Mouse (Mus musculus): ENCODE measurements around the gene Gm3646. TPM values are rescaled to one million over a fixed set of nuclear protein-coding genes. Genes with fewer than 3 reads are reported as not detected.

Gene Gm3646
- polyA plus RNA-seq, 1 experiment from 2014 or later: not detected

DNA sequence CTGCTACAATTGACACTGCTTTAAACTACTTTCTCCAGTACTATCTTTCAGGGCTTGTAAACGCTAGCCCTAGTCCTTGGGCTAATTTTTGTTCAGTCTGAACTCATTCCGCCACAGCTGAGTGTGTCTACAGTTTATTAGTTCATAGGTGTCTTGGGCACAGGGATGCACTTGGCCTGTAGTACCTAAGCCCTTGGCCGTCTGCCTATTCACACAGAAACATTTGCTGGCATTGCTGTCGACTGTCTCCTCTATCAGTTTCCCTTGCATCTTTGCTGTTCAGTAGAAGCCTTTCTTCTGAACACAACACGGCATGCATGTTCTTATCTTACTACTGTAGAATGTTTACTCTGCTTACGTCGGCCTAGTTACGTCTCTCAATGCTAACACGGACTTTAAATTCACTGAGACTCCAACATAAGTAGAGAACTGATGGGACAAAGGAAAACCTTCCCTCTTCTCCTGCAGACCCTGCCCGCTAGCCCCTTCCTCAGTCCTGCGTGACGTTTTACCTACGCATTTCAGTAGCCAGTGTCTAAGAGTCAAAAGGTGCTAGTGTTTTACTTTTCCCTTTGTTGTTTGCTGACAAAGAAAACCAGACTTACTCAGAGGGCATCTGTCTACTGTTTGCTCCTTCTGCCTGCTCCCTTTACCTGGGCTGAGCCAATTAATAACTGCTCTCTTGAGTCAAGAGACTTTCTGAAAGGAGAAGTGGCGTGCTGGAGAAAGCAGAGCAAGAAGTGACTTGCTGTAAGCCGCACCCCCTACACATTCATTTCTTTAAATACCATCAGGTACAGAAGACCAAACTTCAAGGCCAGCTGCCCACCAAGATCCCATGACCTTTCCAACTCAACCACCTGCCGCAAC lies 25.8 kb downstream of the Gm3646 start:
- no peak overlapping the region for H3K27ac ChIP-seq
- no peaks in the 10 kb centered on the region for H3K36me3 ChIP-seq
- H3K4me1 ChIP-seq: peaks cover 5% of the 10 kb centered on the region; the same call in 1 of the 2 replicates
- no peak overlapping the region for H3K4me3 ChIP-seq
- H3K4me2 ChIP-seq: no peak overlapping the region
- H3K9ac ChIP-seq: no peak overlapping the region
- no peak for ATAC-seq (ENCODE audit: insufficient number of reproducible peaks, insufficient read depth, low FRiP score, low TSS enrichment, low read depth)
- no peaks in the 10 kb centered on the region for H3K9me3 ChIP-seq
- H3K27me3 ChIP-seq: no peaks in the 10 kb centered on the region
- WGBS: 83% methylated on average over 16 of the region's 16 CpGs

DNA sequence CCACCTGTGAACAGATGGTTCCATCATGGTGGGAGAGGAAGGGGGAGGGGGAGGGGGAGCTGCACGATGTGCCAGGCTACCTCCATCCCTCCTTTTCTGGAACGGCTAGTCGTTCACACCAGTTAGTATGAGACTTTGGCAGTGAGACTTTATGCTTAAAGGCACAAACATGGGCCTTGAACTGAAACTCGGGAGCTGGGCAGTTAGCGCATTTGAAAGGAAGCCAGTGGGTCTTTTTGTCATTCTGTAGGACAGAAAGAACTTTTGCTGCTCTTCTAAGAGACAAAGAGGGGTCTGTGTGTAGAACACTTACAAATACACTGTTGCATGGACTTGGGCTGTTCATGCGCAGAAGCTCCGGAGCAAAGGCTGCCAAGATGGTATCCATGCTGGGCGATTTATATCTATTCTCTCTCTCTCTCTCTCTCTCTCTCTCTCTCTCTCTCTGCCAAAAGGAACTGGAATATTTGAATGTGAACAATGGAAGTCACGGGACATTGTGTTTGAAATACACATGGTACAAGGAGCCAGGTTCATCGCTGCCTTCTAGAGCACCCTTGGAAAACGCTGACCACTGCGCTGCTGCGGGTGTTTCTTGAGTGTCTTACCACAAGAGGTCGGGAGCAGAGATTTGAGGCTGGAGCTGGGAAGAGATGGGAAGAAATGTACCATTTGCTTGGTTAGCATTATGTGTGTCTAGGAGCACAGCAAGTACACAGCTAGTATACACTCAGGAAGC lies 31.0 kb downstream of the Gm3646 start:
- no peak for ATAC-seq (ENCODE audit: insufficient number of reproducible peaks, insufficient read depth, low FRiP score, low TSS enrichment, low read depth)
- H3K4me3 ChIP-seq: no peak overlapping the region
- H3K27me3 ChIP-seq: no peaks in the 10 kb centered on the region
- 80% methylated on average over 14 of the region's 14 CpGs for WGBS
- H3K4me2 ChIP-seq: no peak overlapping the region
- H3K9me3 ChIP-seq: no peaks in the 10 kb centered on the region
- no peak overlapping the region for H3K27ac ChIP-seq
- H3K9ac ChIP-seq: no peak overlapping the region
- H3K4me1 ChIP-seq: peaks cover 9% of the 10 kb centered on the region; the same call in 1 of the 2 replicates
- H3K36me3 ChIP-seq: no peaks in the 10 kb centered on the region

DNA sequence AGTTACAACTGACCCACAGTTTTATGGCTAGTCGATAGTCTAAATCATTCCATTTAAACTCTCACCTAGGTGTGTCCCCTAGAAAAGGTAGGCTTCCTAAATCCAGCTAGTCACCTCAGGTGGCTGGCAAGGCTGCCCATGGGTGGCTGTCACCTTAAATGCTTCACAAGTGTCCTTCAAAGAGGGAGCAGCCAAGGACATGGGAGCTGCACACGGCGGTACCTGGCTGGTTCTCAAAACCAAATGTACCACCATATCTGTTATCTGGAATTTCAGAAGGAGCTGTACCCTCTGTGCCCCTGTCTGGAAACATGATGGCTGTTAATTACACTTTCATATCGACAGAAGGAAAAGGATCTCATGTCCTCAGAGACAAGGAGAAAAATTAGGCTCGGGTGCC lies 31.6 kb downstream of the Gm3646 start:
- Histone ChIP-seq H3K27me3 (no peaks in the 10 kb centered on the region), H3K9me3 (no peaks in the 10 kb centered on the region; the same call in 1 of the 2 replicates), H3K9ac (no peak overlapping the region), H3K36me3 (no peaks in the 10 kb centered on the region), H3K4me1 (peaks cover 9% of the 10 kb centered on the region; the same call in 1 of the 2 replicates), H3K4me3 (no peak overlapping the region), H3K4me2 (no peak overlapping the region), H3K27ac (no peak overlapping the region)
- no peak for ATAC-seq (ENCODE audit: insufficient number of reproducible peaks, insufficient read depth, low FRiP score, low TSS enrichment, low read depth)
- 67% methylated on average over 5 of the region's 5 CpGs for WGBS

DNA sequence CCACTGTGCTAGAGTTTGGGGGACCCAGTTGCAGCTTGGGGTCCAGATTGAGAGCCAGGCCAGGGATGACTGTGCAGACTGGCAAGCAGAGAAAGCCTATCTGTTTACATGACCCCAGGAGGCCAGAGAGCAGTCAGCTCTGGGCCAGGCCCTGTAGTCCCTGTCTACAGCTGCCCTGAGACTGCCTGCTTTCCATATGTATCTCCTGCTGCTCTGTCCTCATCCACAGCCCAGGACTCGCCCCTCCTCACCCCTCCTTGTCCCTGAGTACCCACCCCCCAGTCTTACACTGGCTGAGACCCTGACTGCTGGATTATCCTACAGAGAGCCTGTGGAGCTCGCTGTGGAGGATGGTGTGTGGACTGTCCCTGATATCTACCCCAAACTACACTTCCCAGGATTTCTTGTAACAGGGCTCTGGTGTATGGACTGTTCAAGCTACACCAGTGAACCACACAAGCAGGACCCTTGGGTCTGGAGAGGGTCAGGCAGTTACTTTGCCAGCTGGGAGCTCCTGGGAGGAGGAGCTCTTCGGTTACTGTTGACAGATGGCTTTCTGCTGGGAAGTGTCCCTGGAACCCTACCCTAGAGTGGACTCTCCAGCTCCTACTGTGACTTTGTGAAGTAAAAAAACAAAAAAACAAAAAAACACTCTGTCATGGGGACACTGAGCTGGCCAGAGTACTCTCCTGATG lies 32.6 kb downstream of the Gm3646 start:
- Histone ChIP-seq H3K36me3 (no peaks in the 10 kb centered on the region), H3K27ac (no peak overlapping the region), H3K9ac (0 out of 2 replicates have a peak overlapping the region, but pooled peaks have one; percentile 11), H3K4me3 (no peak overlapping the region), H3K4me2 (no peak overlapping the region), H3K27me3 (no peaks in the 10 kb centered on the region), H3K9me3 (no peaks in the 10 kb centered on the region; the same call in 1 of the 2 replicates), H3K4me1 (peaks cover 9% of the 10 kb centered on the region; the same call in 1 of the 2 replicates)
- WGBS: 33% methylated on average over 3 of the region's 3 CpGs
- ATAC-seq (ENCODE audit: insufficient number of reproducible peaks, insufficient read depth, low FRiP score, low TSS enrichment, low read depth): no peak

DNA sequence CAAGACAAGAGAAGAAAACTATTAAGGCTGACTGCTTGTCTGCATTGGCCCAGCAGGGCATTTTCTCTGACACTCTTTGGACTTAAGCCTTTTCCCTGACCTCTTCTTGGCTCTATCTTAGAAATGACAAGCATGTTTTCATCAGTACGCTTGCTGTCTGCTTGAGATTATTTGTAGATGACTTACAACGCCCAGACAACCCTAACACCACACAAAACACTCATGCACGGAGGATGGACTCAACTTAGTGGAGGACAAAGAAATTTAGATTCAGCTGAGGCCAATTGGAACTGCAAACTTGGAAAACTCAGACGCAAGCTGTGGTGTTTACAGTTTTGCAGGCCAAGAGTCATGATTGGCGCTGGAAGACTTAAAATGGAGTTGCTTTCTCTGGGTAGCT lies 34.7 kb downstream of the Gm3646 start:
- Histone ChIP-seq H3K4me2 (no peak overlapping the region), H3K27me3 (no peaks in the 10 kb centered on the region), H3K27ac (no peak overlapping the region), H3K4me3 (no peak overlapping the region), H3K9me3 (no peaks in the 10 kb centered on the region; the same call in 1 of the 2 replicates), H3K4me1 (peaks cover 9% of the 10 kb centered on the region; the same call in 1 of the 2 replicates), H3K36me3 (no peaks in the 10 kb centered on the region), H3K9ac (no peak overlapping the region)
- no peak for ATAC-seq (ENCODE audit: insufficient number of reproducible peaks, insufficient read depth, low FRiP score, low TSS enrichment, low read depth)
- WGBS: 83% methylated on average over 5 of the region's 5 CpGs

DNA sequence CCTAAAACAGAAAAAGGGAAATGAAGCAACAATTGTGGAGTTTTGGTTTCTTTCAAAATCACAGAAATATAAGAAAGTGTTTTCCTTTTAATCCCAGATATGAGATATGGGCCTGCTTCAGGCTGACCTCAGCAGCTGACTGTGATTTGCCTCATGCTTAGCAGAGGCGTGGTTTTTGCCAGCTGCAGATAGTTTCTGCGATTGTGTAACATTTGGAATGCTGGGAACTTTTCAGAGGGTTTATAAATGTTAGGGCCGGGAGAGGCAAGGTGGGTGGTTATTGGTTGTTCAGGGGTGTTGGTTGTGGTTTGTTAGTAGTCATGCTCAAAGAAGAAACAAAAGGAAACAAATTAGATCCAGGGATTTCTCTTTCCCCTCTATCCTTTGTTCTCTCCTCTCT lies 37.1 kb downstream of the Gm3646 start:
- no peak overlapping the region for H3K4me2 ChIP-seq
- H3K9me3 ChIP-seq: no peaks in the 10 kb centered on the region; the same call in 1 of the 2 replicates
- H3K27me3 ChIP-seq: no peaks in the 10 kb centered on the region
- no peak overlapping the region for H3K4me3 ChIP-seq
- H3K27ac ChIP-seq: no peak overlapping the region
- no peaks in the 10 kb centered on the region for H3K36me3 ChIP-seq
- WGBS: 50% methylated on average over 3 of the region's 3 CpGs
- no peak overlapping the region for H3K9ac ChIP-seq
- no peak for ATAC-seq (ENCODE audit: insufficient number of reproducible peaks, insufficient read depth, low FRiP score, low TSS enrichment, low read depth)
- H3K4me1 ChIP-seq: peaks cover 6% of the 10 kb centered on the region; the same call in 1 of the 2 replicates

DNA sequence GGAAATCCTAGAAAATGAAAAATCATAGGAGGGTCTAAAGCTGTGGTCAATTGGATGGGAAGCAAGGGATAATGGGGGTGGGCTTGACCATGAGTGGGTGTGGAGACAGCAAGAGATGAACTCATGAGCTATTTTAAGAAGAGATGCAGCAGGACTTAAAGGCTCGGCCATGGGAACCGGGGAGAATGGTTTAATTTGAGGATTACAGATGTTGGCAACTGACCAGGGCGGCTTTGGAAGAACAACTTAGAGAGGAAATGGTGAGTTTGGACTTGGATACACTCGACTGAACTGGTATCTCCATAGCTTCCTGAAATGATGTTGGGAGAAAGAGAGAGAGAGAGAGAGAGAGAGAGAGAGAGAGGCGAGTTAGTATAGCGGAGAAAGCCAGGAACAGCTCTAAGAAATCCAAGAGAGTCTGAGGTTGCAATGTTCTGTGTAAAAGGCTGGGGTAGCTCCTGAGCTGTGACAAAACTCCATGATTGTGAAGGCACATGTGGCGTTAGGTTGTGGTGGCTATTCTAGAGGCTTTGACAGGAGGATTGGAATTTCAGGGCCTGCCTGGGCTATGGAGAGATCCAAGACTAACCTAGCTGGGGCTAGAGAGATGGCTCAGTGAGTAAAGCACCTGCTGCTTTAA lies 39.2 kb downstream of the Gm3646 start:
- ATAC-seq (ENCODE audit: insufficient number of reproducible peaks, insufficient read depth, low FRiP score, low TSS enrichment, low read depth): no peak
- Histone ChIP-seq H3K4me1 (peaks cover 20% of the 10 kb centered on the region), H3K27me3 (no peaks in the 10 kb centered on the region), H3K9me3 (no peaks in the 10 kb centered on the region; the same call in 1 of the 2 replicates), H3K27ac (no peak overlapping the region), H3K4me3 (no peak overlapping the region), H3K36me3 (no peaks in the 10 kb centered on the region), H3K9ac (no peak overlapping the region), H3K4me2 (no peak overlapping the region)
- 77% methylated on average over 7 of the region's 7 CpGs for WGBS

DNA sequence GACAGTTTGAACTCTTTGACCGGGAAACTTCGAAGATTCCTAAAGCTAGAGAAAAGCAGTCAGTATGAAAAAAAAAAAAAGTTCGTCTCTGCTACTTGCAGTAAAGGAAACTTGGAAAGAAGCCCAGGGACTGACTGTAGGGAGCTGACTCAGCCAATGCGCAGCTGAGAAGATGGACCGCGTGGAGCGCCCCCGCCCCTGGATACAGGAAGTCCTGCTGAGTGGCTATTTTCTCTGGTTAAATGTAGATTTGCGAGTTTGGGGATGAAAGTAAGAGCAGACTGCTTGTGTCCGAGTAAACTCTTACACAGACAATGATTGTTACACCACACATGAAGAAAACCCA lies 43.1 kb downstream of the Gm3646 start:
- Histone ChIP-seq H3K27me3 (no peaks in the 10 kb centered on the region), H3K36me3 (no peaks in the 10 kb centered on the region), H3K9me3 (no peaks in the 10 kb centered on the region), H3K4me3 (peak overlapping the region; percentile 23), H3K4me2 (peak overlapping the region; percentile 55), H3K4me1 (peaks cover 35% of the 10 kb centered on the region), H3K9ac (peak overlapping the region; percentile 58; the same call in 1 of the 2 replicates), H3K27ac (peak overlapping the region; percentile 94)
- peak; percentile 77; the same call in 1 of the 2 replicates for ATAC-seq (ENCODE audit: insufficient number of reproducible peaks, insufficient read depth, low FRiP score, low TSS enrichment, low read depth)
- WGBS: 3% methylated on average over 10 of the region's 10 CpGs

DNA sequence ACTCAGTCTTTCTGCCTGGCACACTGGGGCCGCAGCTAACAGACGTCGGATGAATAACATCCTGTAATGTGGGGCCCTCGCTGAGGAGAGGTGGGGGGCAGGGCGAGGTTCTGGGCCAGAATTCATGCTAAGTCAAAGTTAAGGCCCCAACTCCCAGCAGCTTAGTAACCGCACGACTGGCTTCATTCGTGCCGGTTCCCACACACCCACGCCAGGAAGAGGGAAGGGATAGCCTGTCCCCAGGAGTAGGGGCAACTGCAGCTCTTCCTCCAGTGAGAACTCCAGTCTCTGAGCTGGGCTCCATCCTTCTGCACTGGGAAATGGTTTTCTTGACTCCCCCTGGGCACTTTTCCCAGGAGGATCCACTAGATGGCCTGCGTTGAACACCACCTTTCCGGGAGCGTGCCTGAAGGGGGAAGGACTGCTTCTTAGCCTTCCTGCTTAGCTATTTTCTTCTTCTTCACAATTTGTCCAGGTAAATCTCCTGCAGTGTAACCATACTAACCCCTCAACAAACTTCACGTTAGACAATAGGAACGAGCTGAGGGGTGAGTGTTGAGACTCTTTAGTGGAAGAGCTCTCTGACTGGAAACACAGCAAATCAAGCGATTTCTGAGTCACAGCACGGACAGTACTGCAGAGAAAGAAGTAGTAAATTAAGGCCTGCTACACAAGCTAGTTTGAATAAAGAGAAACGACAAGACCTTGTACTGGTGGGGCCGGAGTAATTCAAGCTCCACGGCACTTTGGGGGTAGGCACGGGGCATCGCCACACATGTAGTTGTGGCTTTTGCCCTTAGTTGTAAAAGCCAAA lies 43.7 kb downstream of the Gm3646 start:
- H3K4me3 ChIP-seq: peak overlapping the region; percentile 23
- ATAC-seq (ENCODE audit: insufficient number of reproducible peaks, insufficient read depth, low FRiP score, low TSS enrichment, low read depth): no peak
- H3K27ac ChIP-seq: peak overlapping the region; percentile 94

DNA sequence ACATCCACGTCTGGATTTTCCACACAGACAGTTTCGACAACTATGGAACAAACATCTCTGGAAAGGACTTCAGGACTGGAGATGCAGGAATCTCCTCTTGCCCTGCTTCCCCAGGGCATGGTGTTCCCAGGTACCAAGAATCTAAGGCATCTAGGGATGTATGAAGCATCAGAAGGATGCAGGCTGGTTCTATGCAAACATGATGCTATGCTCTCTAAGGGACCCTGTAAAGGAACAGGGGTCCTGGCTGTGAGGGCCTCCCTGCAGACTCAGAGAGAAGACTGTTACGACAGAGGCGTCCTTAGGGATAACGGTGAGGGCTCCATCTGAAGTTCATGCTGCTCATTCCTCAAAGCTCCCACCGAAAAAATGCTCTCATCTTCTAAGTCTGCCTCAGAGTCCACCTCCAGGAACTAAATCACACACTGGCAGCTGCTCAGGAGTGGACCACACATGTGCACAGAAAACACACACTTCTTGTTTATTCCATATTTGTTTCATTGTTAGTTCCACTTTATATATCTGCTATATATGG lies 44.9 kb downstream of the Gm3646 start:
- Histone ChIP-seq H3K4me2 (no peak overlapping the region), H3K27ac (0 out of 2 replicates have a peak overlapping the region, but pooled peaks have one; percentile 16)
- ATAC-seq (ENCODE audit: insufficient number of reproducible peaks, insufficient read depth, low FRiP score, low TSS enrichment, low read depth): no peak

More for the DNA sequence above, 43.7 kb downstream of the Gm3646 start:
- Histone ChIP-seq H3K4me2 (peak overlapping the region; percentile 55), H3K36me3 (no peaks in the 10 kb centered on the region), H3K9me3 (no peaks in the 10 kb centered on the region), H3K4me1 (peaks cover 35% of the 10 kb centered on the region), H3K27me3 (no peaks in the 10 kb centered on the region), H3K9ac (peak overlapping the region; percentile 58)
- 4% methylated on average over 22 of the region's 22 CpGs for WGBS

More for the DNA sequence above, 44.9 kb downstream of the Gm3646 start:
- H3K4me1 ChIP-seq: peaks cover 35% of the 10 kb centered on the region
- H3K9ac ChIP-seq: no peak overlapping the region
- no peaks in the 10 kb centered on the region for H3K36me3 ChIP-seq
- H3K27me3 ChIP-seq: no peaks in the 10 kb centered on the region
- H3K9me3 ChIP-seq: no peaks in the 10 kb centered on the region
- H3K4me3 ChIP-seq: no peak overlapping the region
- WGBS: 56% methylated on average over 6 of the region's 6 CpGs
